Mouse (Mus musculus) adrenal gland, postnatal 14 days (tissue): ENCODE measurements at regions not wholly inside any gene's neighbourhood (a gene's known extent, or its start where the extent isn't known, plus 50 kb on each side); places are given as distances from the start of the nearest gene placed in this dataset.
"Not testable (repeated sequence)": the region's sequence is repeated elsewhere in the genome, so short reads cannot be mapped to it uniquely, and the experiment has no call there.

ENCODE experiments used
- DNase-seq: peaks from one replicate; pipeline ENCODE4 v3.0.0; 2021; ENCODE audit warnings: mixed read lengths

DNA sequence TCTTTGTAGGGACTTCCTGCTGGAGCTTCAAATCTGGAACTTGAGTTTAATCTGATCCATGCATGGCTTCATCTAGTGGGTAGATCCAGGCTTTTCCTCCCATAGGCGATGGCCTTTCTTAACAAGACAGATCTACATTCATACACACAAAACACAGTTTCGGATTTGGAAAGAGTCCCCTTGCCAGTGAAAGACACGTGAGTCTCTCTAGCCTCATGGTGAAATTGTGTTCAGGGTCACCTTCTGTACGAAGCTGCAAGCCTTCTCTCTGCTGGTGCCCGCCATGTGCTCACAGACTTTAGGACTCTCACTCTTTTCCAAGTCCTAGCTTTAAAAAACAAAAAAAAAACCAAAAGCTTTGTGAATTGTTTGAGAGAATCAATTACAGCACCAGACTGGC is 51.4 kb upstream of the Dlx2 start:
- peak; percentile 22 for DNase-seq

DNA sequence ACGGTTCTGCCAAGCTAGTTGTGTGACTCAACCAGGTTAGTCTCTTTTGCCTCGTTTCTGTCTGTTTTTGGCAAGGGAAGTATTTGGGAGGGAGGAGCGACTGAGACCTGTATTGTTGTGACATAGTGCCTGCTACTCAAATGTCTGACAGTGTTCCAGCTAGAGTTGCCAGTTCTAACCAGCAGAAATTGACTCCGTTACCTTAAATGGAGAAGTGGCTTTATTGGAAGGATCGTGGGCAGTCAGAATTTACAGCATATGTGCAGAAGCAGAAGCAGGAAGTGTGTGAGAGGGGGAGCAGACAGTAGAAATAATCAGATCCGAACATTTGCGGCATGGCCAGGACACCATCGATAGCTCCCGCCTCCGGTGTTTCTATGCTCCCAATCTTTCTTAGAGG is 51.8 kb upstream of the Dlx2 start:
- DNase-seq: peak; percentile 24

DNA sequence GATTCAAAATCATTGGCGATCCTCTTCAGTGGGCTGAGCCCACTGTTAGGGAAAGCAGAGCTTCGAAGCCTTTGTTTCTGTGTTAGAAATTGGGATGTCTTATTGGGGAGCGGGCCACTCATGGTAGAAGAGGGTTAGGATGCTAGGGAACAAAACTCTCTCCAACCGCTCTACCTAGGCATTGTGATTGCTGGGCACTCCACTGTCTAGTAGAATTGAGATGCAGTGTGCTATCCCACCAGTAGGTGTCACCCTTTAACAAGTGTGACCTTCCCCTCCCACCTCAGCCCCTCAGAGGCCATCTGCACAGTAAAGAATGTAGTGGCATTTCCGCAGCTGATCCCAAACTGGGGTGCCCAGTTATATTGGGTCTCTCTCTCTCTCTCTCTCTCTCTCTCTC is 52.2 kb upstream of the Dlx2 start:
- peak; percentile 88 for DNase-seq

DNA sequence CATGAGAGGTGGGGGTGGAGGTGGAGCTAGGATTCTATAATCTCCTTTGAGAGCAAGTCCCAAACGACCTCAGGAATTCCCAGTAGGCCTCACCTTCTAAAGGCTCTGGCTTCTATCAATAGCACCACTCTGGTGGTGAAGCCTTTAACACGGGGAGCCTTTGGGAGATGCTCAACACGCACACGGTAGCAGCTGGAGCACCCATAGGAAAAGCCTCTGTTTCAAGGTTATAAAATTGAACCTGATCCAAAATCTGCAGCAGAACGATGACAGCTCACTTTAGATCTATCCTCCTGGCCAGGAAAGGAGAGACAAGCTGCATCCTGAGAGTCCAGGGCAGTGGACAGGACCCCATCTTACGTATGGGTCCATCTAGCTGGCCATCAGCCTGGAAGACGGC is 53.7 kb upstream of the Dlx2 start:
- DNase-seq: no peak

DNA sequence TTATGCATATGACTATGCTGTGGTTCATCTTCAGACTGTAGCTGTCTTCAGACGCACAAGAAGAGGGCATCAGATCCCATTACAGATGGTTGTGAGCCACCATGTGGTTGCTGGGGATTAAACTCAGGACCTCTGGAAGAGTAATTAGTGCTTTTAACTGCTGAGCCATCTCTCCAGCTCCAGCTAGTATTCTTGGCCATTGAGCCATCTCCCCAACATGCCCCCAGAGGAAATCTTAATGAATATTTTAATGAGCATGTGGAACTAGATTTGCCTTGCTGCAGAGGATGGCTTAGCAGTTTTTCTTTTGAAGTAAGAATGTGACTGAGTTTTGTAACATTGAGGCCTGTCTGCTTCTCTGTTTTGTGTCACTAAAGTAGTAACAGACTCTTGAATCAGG is 54.4 kb upstream of the Dlx2 start:
- no peak for DNase-seq

DNA sequence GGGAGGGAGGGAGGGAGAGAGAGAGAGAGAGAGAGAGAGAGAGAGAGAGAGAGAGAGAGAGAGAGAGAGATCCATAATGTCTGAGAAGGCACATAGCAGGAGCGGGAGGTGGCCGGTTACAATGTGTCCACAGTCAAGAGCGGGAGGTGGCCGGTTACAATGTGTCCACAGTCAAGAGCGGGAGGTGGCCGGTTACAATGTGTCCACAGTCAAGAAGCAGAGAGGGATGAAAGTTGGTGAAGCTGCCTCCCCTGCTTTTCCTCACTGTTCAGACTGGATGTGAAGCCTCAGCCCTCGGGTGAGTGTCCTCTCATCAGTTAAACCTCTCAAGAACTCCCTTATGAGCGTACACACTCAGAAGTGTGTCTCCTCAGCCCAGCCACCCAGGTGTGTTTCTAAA is 57.2 kb upstream of the Dlx2 start:
- DNase-seq: not testable (repeated sequence)

DNA sequence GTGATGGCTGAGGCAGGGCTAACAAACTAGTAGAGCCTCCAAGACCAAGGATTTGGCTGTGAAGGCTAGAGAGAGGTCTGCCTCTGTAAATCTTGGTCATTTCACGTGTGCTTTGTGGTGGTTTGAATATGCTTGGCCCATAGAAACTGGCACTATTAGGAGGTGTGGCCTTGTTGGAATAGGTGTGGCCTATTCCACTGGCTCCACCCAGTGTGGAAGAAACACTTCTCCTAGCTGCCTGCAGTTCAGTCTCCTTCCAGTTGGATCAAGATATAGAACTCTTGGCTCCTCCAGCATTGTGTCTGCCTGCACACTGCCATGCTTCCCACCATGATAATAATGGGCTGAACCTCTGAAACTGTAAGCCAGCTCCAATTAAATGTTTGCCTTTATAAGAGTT is 59.1 kb upstream of the Dlx2 start:
- no peak for DNase-seq

DNA sequence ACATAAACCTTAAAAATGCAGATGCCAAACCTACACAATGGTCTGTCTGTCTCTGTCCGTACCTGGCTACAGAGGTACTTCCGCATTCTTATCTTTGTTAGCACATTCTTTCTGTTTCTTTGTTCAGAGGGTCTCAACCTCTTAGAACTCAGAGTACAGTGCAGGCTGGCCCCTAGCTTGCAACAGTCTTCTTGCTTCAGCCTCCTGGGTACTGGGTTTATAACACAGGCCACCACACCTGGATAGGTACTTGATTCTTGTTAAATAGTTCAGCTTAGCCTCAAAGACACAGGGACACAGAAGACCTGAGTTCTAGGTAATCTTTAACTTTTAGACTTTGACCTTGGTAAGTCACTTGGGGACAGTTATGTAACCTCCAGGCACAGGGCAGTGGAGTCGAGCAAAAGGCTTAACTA is 60.5 kb upstream of the Dlx2 start:
- DNase-seq: no peak

DNA sequence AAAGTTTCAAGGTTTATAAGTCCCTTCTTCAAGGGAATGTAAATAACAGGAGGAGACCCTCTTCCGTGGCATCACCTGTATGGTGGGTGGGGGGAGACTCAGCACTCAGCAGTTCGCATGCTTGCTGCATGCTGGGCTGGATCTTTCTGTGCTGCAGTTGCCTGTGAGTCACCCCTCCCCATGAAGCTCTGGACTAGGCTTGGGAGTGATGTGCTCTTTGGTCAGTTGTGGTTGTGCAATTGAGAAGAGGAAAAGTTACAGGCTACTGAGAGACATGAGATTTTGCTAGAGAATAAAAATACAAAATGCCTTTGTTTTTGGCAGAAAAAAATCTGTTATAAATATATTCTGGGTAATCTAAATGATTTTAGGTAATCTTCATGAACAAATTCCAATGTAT is 66.7 kb upstream of the Dlx2 start:
- DNase-seq: no peak

DNA sequence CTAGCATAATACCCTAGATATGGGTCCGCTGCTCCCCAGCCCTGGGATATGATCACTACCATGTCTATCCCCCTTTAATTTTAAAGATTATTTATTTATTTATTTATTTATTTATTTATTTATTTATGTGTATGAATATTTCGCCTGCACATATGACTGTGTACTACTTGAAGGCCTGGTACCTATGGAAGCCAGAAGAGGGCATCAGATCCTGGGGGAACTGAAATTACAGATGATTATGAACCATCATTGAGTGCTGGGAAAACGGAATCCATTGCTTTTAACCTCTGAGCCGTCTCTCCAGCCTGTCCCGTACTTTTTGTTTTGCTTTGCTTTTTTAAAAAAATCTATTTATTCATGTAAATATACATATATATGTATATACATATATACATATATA is 70.0 kb upstream of the Dlx2 start:
- no peak for DNase-seq

DNA sequence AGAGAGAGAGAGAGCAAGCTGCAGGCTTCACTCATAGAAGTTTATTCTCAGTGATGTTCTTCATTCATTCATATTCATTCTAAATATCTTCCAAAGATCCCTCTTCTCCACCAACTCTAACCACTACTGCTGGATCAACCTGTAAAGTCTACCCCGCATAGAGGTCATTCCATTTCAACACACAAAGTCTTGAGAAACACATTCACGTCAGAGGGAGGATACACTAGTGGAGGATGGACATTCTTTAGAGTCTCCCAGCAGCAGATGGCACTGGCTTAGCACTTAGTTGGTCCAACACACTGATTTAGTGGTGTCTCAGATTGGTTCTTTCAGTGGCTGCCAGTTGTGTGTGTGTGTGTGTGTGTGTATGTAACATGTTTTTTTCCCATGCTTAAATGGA is 74.9 kb upstream of the Dlx2 start:
- DNase-seq: no peak

DNA sequence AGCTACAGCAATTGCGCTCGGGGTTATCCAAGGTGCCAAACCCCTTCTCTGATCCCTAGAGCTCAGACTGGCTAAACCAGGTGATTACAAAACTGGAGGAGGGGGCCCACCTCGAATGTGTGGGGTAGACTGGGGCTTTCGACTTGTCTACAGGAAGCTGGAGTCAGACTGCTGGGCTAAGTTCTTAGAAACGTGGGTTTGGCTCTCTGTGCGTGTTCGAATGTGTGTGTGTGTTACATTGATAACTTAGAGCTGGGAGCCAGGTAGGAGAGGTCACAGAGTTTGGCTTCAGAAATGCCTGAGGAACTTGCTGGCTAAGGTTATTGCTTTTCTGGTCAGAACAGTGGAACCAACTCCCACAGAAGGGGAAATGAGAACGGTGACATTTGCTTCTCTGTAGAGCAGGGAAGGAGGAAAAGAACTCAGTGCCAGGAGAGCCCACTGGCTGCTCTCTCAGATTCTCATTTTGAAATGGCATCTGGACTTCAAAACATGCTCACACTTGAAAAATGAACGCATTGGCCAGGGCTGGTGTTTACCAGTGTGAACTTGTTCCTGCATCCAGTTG is 76.1 kb upstream of the Dlx2 start:
- no peak for DNase-seq

DNA sequence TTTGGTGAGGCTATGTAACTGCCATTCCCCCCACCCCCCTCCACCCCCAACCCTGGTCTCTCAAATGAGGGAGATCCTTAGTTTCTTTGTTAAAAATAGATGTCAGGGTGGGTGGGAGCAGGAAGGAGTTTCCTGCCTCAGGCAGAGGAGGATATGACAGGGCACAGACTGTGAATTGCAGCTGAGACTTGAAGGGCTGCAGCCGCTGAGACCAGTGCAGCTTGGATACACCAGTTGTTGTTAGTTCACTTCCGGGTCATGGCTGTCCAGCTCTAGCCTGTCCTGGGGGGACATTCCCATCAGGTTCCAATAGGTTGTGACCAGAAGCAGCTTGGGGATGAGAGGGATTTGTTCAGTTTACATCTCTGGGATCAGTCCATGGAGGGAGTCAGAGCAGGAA is 76.6 kb upstream of the Dlx2 start:
- DNase-seq: no peak

DNA sequence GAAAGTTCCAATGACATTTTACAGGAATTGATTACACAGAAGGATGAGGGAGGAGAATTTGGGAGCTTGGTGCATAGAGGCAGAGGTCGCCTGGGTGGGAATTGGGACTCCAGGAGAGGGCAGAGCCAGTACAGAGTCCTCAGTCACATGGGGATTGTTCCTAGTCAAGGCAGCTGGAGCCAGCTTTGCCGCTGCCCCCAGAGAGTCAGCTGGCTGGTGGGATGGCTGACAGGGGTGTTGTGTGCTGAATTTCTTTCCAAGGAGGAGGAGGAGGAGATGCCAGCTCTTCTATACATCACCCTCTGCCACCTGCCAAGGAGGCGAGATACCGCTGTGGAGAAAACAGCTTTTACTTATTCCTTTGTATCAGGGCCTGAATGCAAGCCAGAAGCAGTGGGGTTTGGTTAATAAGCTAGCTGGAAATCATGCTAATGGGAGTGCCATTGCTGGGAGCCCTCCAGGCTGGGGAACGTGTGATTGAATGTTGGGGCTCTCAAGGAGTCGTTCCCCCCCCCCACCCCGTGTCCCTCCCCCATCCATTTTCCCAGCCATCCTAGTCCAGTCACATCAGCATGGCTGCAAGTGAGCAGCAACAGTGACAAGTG is 78.8 kb upstream of the Dlx2 start:
- no peak for DNase-seq

DNA sequence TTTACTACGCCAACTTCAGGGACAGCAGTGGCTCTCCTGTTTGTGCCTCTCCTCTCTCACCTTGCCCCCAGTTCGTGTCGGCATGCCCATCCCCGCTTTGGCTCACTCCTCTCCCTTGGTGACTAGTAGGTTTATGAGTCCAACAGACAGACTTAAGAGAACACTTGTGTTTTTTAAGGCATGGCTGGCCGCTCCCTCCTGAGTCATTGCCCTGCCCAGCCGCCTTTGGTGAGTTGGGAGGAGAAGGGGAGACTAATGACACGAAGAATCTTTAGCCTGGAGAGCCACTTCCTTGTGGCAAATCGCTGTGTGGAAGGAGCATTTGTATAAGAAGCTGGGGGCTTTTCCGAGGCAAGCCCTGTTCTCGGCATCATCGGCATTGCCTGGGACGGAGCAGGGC is 79.8 kb upstream of the Dlx2 start:
- DNase-seq: no peak

DNA sequence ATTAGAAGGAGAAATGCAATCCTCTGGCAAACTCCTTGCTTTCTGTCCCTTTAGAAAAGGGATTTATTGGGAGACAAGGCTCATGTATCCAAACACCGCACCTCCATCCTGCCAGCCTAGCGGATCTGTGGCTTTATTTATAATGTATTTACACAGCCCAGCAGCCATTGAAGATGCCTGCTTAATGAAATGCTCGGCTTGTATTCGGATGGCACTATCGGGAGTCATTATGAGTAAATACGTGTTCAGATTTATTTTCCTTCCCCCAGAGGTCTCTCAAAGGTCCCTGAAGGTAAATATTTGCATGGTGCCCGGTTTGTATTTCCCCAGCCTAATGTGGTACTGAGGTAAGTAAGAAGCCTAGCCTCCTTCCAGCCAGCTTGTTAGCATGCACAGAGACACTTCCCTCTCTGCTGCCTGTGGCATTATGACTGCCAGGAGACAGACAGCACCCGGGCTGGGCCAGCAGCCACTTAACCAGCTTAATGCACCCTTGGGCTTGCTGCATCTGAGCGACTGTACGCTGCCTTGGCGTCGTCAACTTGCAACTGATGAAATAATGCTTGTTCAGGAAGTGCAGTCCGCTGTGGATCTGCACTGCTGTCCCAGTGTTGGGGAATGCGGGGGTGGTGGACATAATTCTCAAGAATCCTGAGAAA is 80.7 kb upstream of the Dlx2 start:
- DNase-seq: peak; percentile 22

DNA sequence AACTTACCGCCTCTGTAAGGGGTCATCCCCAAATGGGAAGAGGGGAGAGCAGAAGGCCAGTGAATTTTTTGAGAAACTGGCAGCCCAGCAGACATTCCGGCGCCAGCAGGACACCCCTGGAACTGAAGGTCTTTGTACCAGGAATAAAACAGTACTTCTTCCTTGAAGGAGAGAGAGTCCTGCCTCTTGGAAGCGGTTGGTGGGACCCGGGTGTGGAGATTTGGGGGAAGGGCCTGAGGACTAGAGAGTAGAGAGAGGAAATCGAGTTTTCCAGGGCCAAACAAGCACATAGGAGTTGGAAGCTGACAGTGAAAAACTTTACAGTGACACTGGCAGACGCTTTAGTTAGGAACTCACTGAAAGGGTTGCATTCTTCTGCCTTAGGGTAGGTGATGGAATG is 82.3 kb upstream of the Dlx2 start:
- no peak for DNase-seq

DNA sequence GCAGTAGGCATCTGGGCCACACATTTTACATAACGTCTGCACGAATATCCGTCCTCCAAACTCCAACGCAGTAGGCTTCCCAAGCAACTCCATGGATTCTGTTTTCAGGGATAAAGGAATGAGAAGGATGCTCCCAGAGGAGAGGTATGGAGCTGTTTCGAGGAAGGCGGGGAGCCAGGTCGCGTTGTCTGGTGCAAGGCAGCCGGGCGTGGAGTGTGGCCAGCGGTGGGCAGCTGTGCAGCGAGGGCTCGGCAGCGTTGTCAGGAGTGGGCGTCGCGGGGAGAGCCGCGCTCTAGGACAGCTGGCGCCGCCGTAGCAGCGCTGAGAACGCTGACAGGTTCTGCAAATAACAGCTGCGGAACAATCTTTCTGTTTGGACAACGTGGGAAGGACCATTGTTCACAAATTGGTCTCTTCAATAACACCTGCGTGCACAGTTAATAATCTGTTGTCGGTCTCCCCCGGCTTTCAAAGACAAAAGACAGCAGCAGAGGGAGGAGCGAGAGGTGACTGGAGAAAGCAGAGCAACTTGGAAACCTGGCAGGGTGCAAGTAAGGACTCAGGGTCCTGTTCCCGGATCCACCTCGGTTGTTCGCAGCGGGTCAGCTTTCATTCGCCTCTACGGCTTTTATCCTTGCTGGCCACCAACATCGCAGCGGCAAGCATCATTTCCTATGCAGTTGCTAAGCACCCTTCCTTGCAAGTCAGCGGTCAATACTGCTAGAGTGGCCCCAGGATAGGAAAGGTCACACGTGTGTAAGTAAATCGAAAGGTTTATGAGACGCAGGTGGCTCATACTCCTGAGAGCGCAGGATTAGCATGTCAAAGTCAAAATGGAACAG is 83.0 kb upstream of the Dlx2 start:
- peak; percentile 41 for DNase-seq

DNA sequence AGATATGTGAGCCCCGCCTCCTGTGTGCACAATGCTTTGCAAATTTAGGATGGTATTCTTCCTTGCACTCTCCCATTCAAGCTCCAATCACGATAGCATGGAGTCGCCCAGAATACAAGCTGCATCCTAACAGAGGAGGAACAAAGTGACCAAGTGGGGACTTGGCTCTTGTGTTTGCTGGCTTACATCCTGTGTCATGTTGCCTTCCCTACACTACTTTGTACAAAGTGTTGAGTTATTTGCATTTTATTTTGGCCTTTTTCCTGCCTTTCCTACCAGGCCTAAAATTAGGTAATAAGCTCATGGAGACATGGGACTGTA is 83.5 kb upstream of the Dlx2 start:
- no peak for DNase-seq

DNA sequence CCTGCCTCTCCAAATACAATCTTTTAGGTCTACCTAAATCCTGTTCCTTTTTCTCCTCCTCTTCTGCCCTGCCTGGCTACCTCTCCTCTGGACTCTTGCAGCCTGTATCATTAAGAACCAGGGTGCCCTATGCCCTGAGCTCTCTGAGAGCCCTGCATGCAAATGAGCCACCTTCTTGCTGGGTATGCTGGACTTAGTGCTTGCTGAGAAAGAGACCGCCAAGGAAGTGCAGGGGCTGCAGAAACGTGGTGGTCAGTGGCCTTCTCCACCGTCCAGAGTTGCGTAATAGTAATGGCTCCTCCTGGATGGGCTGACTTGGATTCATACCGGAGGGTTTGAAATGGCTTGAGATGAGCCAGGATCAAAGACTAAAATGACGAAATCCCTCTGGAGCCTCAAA is 86.9 kb upstream of the Dlx2 start:
- no peak for DNase-seq

DNA sequence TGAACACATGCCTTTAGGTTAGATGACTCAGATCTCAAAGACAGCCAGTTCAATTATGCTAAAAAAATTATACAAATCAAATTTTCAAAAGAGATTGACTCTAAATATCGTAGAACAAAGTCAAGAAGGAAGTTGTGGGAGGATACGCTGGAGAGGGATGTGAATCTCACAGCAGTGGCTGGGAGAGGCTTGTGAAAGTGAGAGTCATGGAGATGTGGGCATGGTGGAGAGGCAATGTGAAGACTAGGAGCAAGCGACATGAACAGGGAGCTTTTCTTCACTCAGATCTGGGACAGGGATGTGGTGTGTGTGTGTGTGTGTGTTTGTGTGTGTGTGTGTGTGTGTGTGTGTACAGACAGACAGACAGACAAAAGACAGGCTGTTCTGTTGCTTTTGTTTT is 87.9 kb upstream of the Dlx2 start:
- no peak for DNase-seq

DNA sequence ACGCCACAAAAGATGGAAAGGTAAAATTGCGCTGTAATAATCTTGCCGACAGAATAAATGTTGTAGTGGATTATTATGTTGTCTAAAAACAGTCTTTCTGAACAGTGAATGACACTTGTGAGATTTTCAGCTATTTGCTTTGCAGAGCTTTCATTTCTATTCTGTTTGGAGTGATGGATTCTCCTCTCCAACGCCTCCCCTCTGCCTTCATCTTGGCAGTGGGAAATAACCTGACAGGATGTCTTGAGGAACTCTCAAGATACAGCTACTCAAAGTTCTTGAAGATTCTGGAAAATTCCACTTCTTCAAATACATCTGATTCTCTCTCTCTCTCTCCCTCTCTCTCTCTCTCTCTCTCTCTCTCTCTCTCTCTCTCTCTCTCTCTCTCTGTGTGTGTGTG is 89.6 kb upstream of the Dlx2 start:
- DNase-seq: no peak

DNA sequence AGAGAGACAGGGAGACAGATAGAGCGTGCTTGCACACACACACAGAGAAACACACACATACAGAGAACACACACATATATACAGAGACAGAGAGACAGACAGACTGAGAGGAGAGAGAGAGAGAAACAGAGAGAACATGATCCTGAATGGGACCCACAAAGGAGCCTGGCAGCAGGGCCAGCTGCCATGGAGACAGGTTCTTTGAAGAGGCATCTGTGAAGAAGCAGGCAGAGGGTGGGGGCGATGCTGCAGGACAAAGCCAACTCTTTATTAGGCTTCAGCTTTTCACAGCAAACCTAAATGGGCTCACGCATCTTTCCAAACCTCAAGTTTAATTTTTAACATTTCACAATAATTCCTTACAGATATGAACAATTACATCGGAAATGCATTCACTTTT is 90.0 kb upstream of the Dlx2 start:
- DNase-seq: no peak

DNA sequence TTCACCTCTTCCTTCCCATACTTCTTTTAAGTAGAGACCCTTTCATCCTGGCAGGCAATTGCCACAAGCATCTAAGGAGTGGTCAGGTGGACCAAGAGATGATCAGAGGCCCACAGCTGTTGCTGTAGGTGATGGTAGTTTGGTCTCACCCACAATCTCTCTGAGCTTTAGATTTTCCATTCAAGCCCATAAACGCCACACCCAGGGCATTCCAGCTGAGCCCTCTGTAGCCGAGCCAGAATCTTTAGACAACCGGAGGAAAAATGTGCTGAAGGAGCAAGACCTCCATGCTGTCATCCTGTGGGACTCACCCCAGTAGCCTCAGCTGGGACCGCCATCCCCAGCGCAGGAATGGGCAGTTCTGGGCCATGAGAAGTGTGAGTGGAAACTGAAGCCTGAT is 93.7 kb upstream of the Dlx2 start:
- DNase-seq: no peak
